Mouse (Mus musculus) ovary, adult 18-20 months (tissue): Measurements from ENCODE around the gene Gm20708.
"Not testable (repeated sequence)": the region's sequence is repeated elsewhere in the genome, so short reads cannot be mapped to it uniquely, and the experiment has no call there.

Experiments used
- DNase-seq: peaks from one replicate; pipeline ENCODE4 v3.0.0; 2022; ENCODE audit warnings: low spot score, mixed read lengths

Gene Gm20708

GRCm38 (mm10) chr11:117813867-117814266 lies 4.4 kb downstream of the Gm20708 start:
- DNase-seq: no peak

GRCm38 (mm10) chr11:117814704-117815366 lies 5.4 kb downstream of the Gm20708 start:
- no peak for DNase-seq

GRCm38 (mm10) chr11:117815850-117816249 lies 6.4 kb downstream of the Gm20708 start:
- not testable (repeated sequence) for DNase-seq

GRCm38 (mm10) chr11:117816389-117816996 lies 7.0 kb downstream of the Gm20708 start:
- DNase-seq: no peak

- no peak for DNase-seq
Measured at GRCm38 (mm10) chr11:117819095-117819494, 9.6 kb downstream of the Gm20708 start.

- DNase-seq: no peak
Measured at GRCm38 (mm10) chr11:117820173-117820572, 10.7 kb downstream of the Gm20708 start.

- DNase-seq: no peak
Measured at GRCm38 (mm10) chr11:117821868-117822267, 12.4 kb downstream of the Gm20708 start.

- no peak for DNase-seq
Measured at GRCm38 (mm10) chr11:117822728-117823241, 13.3 kb downstream of the Gm20708 start.

- no peak for DNase-seq
Measured at GRCm38 (mm10) chr11:117823411-117823810, 13.9 kb downstream of the Gm20708 start.

GRCm38 (mm10) chr11:117824060-117824969 lies 14.8 kb downstream of the Gm20708 start:
- DNase-seq: peak; percentile 57

- peak; percentile 63 for DNase-seq
Measured at GRCm38 (mm10) chr11:117825333-117826101, 16.0 kb downstream of the Gm20708 start, which contains the start of the genes Afmid and Tk1. Gene Afmid (plus strand): TSS chr11:117825924. Gene Tk1 (minus strand): TSS chr11:117826092.

- DNase-seq: no peak
Measured at GRCm38 (mm10) chr11:117826164-117826563, 16.7 kb downstream of the Gm20708 start.

GRCm38 (mm10) chr11:117826916-117827315 lies 17.4 kb downstream of the Gm20708 start:
- no peak for DNase-seq

- no peak for DNase-seq
Measured at GRCm38 (mm10) chr11:117827386-117827785, 17.9 kb downstream of the Gm20708 start.

GRCm38 (mm10) chr11:117828149-117828887 lies 18.9 kb downstream of the Gm20708 start:
- no peak for DNase-seq

- peak; percentile 50 for DNase-seq
Measured at GRCm38 (mm10) chr11:117828888-117829604, 19.6 kb downstream of the Gm20708 start.

GRCm38 (mm10) chr11:117829671-117830215 lies 20.3 kb downstream of the Gm20708 start:
- DNase-seq: no peak

GRCm38 (mm10) chr11:117830401-117830800 lies 20.9 kb downstream of the Gm20708 start:
- DNase-seq: no peak

- DNase-seq: peak; percentile 32
Measured at GRCm38 (mm10) chr11:117832086-117832969, 22.9 kb downstream of the Gm20708 start.
